Mouse (Mus musculus) C2C12 (cell line): ENCODE data around the gene Tnrc18.

Experiments used
- CTCF ChIP-seq: IDR thresholded peaks from one replicate; pipeline ENCODE4 v1.5.1; 2011; ENCODE audit not compliant: control insufficient read depth, insufficient read depth, insufficient read length
- MYOD1 ChIP-seq: IDR thresholded peaks from one replicate; pipeline ENCODE4 v1.6.1; 2011; ENCODE audit warnings: low read depth; ENCODE audit not compliant: control insufficient read depth, insufficient read length
- MYOG ChIP-seq: IDR thresholded peaks from one replicate; pipeline ENCODE4 v1.6.1; 2011; ENCODE audit not compliant: control insufficient read depth, insufficient read length; ENCODE audit errors: extremely low read depth

DNA sequence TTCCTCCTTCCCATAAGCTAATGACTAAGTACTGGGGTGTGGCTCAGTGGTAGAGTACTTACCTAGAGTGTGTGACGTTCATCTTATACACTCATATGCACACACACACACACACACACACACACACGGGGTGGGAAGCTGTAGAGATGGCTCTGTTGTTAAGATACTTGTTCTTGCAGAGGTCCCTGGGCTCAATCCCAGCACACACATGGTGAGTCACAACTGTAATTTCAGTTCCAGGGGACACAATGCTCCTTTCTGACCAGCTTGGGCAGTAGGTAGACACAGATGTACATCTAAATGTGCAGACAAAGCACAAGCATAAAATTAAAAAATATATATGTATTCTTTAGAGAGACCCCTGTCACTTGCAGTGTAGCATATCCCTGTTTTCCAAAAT lies 119.7 kb downstream of the Tnrc18 start:
- TF ChIP-seq MYOG: no peak
- TF ChIP-seq CTCF: no peak
- TF ChIP-seq MYOD1: no peak
